Comparison of ENCODE assay signal across 17 mouse cellular contexts in genomic region chr13:55650098-55650497, GRCm38 (mm10). TPM values are rescaled to one million over a fixed set of nuclear protein-coding genes. Genes with fewer than 3 reads are reported as not detected.
DNase-seq lines count a peak whose midpoint lies in the region; ATAC-seq and TF ChIP-seq lines count a peak whose summit lies in the region.
"Had no signal": no experiment of that assay in that cellular context is flagged by ENCODE, and none has a peak within 500 bp of the region (broad histone marks: within the 10 kb centered on the region; RNA-seq: fewer than 3 reads in every experiment).

No protein-coding gene starts in this region.

- TF ChIP-seq EP300 in MEL (IDR thresholded peaks at IDR 0.05; ENCODE audit: low read depth in 1 of 2, low read length in 2 of 2) = no peak

- no peak for TF ChIP-seq RAD21 in MEL (IDR thresholded peaks at IDR 0.05; ENCODE audit: low read depth, low read length)

- no peak for ATAC-seq in kidney, postnatal 0 days (replicated peaks; ENCODE audit: low FRiP score, low read depth)
- ATAC-seq in midbrain, postnatal 0 days (ENCODE audit: low FRiP score) = no peak
- ATAC-seq: activated CD4-positive, CD25-positive, alpha-beta regulatory T cell, adult 4 months; intestine, embryonic 16.5 days had no signal

- TF ChIP-seq POLR2A in MEL (IDR thresholded peaks at IDR 0.05; ENCODE audit: control insufficient read depth in 1 of 2, insufficient read depth in 1 of 2, low read depth in 1 of 2, low read length in 2 of 2, poor library complexity in 1 of 2) = no peak

- H3K9me3 ChIP-seq in kidney, postnatal 0 days (replicated peaks; ENCODE audit: low read length) = no peaks in the 10 kb centered on the region
- H3K9me3 ChIP-seq in midbrain, postnatal 0 days (ENCODE audit: low read length) = no peaks in the 10 kb centered on the region
- H3K9me3 ChIP-seq in midbrain, embryonic 10.5 days (replicated peaks) = no peaks in the 10 kb centered on the region
- no peaks in the 10 kb centered on the region for H3K9me3 ChIP-seq in MEL (replicated peaks; ENCODE audit: insufficient read depth, low read length)
- H3K9me3 ChIP-seq: embryonic facial prominence, embryonic 12.5 days; liver, embryonic 15.5 days; megakaryocyte, embryonic 14.5 days had no signal

- DNase-seq in kidney, postnatal 0 days (ENCODE audit: low spot score) = no peak
- DNase-seq in kidney, postnatal 14 days = no peak
- no peak for DNase-seq in midbrain, postnatal 0 days (ENCODE audit: low spot score)
- no peak for DNase-seq in midbrain, embryonic 10.5 days (ENCODE audit: low spot score)
- no peak for DNase-seq in MEL (ENCODE audit: low read depth, low spot score)
- peak; percentile 8 for DNase-seq in lung, postnatal 10 days
- DNase-seq in B cell, adult 2 months = no peak
- DNase-seq in thymus, postnatal 10 days (ENCODE audit: low spot score in 2 of 2) = no peak
- DNase-seq: adrenal gland, postnatal 36 days; cerebellum, postnatal 14 days; right cerebral cortex, postnatal 14 days; thymus, postnatal 4 days had no signal

- H3K27ac ChIP-seq in kidney, postnatal 0 days = no peak overlapping the region
- H3K27ac ChIP-seq in midbrain, postnatal 0 days (ENCODE audit: low read depth, low read length) = no peak overlapping the region
- H3K27ac ChIP-seq in midbrain, embryonic 10.5 days (replicated peaks) = no peak overlapping the region
- no peak overlapping the region for H3K27ac ChIP-seq in MEL (ENCODE audit: control insufficient read depth, low read depth, low read length)
- H3K27ac ChIP-seq: embryonic facial prominence, embryonic 12.5 days; liver, embryonic 15.5 days had no signal

- H3K79me2 ChIP-seq in MEL (ENCODE audit: control insufficient read depth, insufficient read depth, low read length, poor library complexity) = no peaks in the 10 kb centered on the region; the same call in 1 of the 2 replicates

- peaks cover 80% of the 10 kb centered on the region for H3K36me3 ChIP-seq in kidney, postnatal 0 days (ENCODE audit: insufficient read depth, low read length)
- peaks cover 89% of the 10 kb centered on the region for H3K36me3 ChIP-seq in midbrain, postnatal 0 days (ENCODE audit: insufficient read depth, low read length)
- peaks cover 100% of the 10 kb centered on the region for H3K36me3 ChIP-seq in midbrain, embryonic 10.5 days
- peaks cover 0 to 52% of the 10 kb centered on the region in 2 experiments; a peak in 2 of 4 replicates for H3K36me3 ChIP-seq in MEL (ENCODE audit: control insufficient read depth in 1 of 2, insufficient read depth in 2 of 2, low read length in 2 of 2)

- TF ChIP-seq CTCF in kidney, postnatal 0 days (IDR thresholded peaks at IDR 0.05; ENCODE audit: low read depth) = peak; percentile 44; the same call in 1 of the 2 replicates
- peak; percentile 52 for TF ChIP-seq CTCF in midbrain, postnatal 0 days (IDR thresholded peaks at IDR 0.05)
- TF ChIP-seq CTCF in MEL (IDR thresholded peaks at IDR 0.05 in 2 of 3, conservative IDR thresholded peaks at IDR 0.05 in 1 of 3; ENCODE audit: control insufficient read depth in 1 of 3, insufficient read depth in 1 of 3, low read depth in 2 of 3, low read length in 3 of 3, poor library complexity in 1 of 3, severe bottlenecking in 1 of 3) = peak in 2 of 3 experiments; percentile 28 to 34; a peak in 3 of 6 replicates

- H3K4me1 ChIP-seq in kidney, postnatal 0 days (replicated peaks; ENCODE audit: insufficient read depth, low read length) = no peaks in the 10 kb centered on the region
- H3K4me1 ChIP-seq in midbrain, postnatal 0 days (ENCODE audit: insufficient read depth, low read length) = no peaks in the 10 kb centered on the region
- no peaks in the 10 kb centered on the region for H3K4me1 ChIP-seq in midbrain, embryonic 10.5 days
- no peaks in the 10 kb centered on the region for H3K4me1 ChIP-seq in MEL (ENCODE audit: control insufficient read depth in 1 of 2, insufficient read depth in 2 of 2, low read length in 2 of 2)
- H3K4me1 ChIP-seq: embryonic facial prominence, embryonic 12.5 days; liver, embryonic 15.5 days; megakaryocyte, embryonic 14.5 days had no signal

- H3K4me3 ChIP-seq in kidney, postnatal 0 days (replicated peaks; ENCODE audit: low read depth, low read length) = no peak overlapping the region
- no peak overlapping the region for H3K4me3 ChIP-seq in midbrain, postnatal 0 days (ENCODE audit: low read depth, low read length)
- H3K4me3 ChIP-seq in midbrain, embryonic 10.5 days = no peak overlapping the region
- no peak overlapping the region for H3K4me3 ChIP-seq in MEL (ENCODE audit: control insufficient read depth in 1 of 2, insufficient read depth in 1 of 2, low read depth in 2 of 2, low read length in 2 of 2)
- H3K4me3 ChIP-seq: embryonic facial prominence, embryonic 12.5 days; liver, embryonic 15.5 days; megakaryocyte, embryonic 14.5 days had no signal

- H3K27me3 ChIP-seq in kidney, postnatal 0 days (ENCODE audit: insufficient read depth, low read length) = no peaks in the 10 kb centered on the region
- H3K27me3 ChIP-seq in midbrain, postnatal 0 days (ENCODE audit: insufficient read depth, low read length) = no peaks in the 10 kb centered on the region
- no peaks in the 10 kb centered on the region for H3K27me3 ChIP-seq in midbrain, embryonic 10.5 days (ENCODE audit: low read depth, poor library complexity, severe bottlenecking)
- no peaks in the 10 kb centered on the region for H3K27me3 ChIP-seq in MEL (ENCODE audit: control insufficient read depth in 1 of 2, insufficient read depth in 2 of 2, low read length in 2 of 2)
- H3K27me3 ChIP-seq: embryonic facial prominence, embryonic 12.5 days; liver, embryonic 15.5 days; megakaryocyte, embryonic 14.5 days had no signal

- H3K4me2 ChIP-seq in kidney, postnatal 0 days (ENCODE audit: low read length) = no peak overlapping the region
- H3K4me2 ChIP-seq in midbrain, postnatal 0 days (ENCODE audit: low read depth, low read length, poor library complexity, severe bottlenecking) = no peak overlapping the region
- H3K4me2 ChIP-seq: embryonic facial prominence, embryonic 12.5 days; liver, embryonic 15.5 days had no signal

- no peak overlapping the region for H3K9ac ChIP-seq in kidney, postnatal 0 days (ENCODE audit: low read depth, low read length)
- H3K9ac ChIP-seq in midbrain, postnatal 0 days (replicated peaks; ENCODE audit: low read length, poor library complexity, severe bottlenecking) = no peak overlapping the region
- H3K9ac ChIP-seq in MEL (ENCODE audit: control insufficient read depth, low read depth, low read length, poor library complexity, severe bottlenecking) = no peak overlapping the region
- H3K9ac ChIP-seq: embryonic facial prominence, embryonic 12.5 days; liver, embryonic 15.5 days had no signal

- WGBS in kidney, postnatal 0 days = 87% methylated on average over 12 of the region's 12 CpGs
- WGBS in midbrain, postnatal 0 days = 92% methylated on average over 12 of the region's 12 CpGs
- 88% methylated on average over 12 of the region's 12 CpGs for WGBS in midbrain, embryonic 10.5 days

TF ChIP-seq in MEL, 35 proteins besides CTCF, POLR2A, EP300 and RAD21 (continues in another document):
- TF ChIP-seq GATA1 (IDR thresholded peaks at IDR 0.05; ENCODE audit: low read depth, low read length) = no peak
- TF ChIP-seq GABPA (IDR thresholded peaks at IDR 0.05; ENCODE audit: low read depth, low read length) = no peak
- no peak for TF ChIP-seq ZMIZ1 (IDR thresholded peaks at IDR 0.05; ENCODE audit: low read depth, low read length)
- TF ChIP-seq TAL1 (IDR thresholded peaks at IDR 0.05; ENCODE audit: low read length) = no peak
- no peak for TF ChIP-seq BHLHE40 (IDR thresholded peaks at IDR 0.05; ENCODE audit: borderline replicate concordance, low read depth, low read length)
- TF ChIP-seq POLR2AphosphoS2 (IDR thresholded peaks at IDR 0.05; ENCODE audit: low read length) = no peak
- no peak for TF ChIP-seq MAFK (IDR thresholded peaks at IDR 0.05; ENCODE audit: borderline replicate concordance, low read depth, low read length)

RNA-seq across cellular contexts. Expression of gene Ddx46, which starts 15.3 kb away (rescaled TPM):
- 27.4 and 28.3 TPM in 2 replicates for polyA plus RNA-seq in kidney, postnatal 0 days (2015; fragmentation: Nextera tagmentation; extraction: Ambion mirVana)
- 22.3 and 29.8 TPM in 2 replicates for total RNA-seq in midbrain, postnatal 0 days (2014; rRNA removed)
- polyA plus RNA-seq in midbrain, postnatal 0 days (2015; fragmentation: Nextera tagmentation; extraction: Ambion mirVana) = 20.4 and 21.9 TPM in 2 replicates
- 37.3 and 41.4 TPM in 2 replicates for polyA plus RNA-seq in midbrain, embryonic 10.5 days (2016; fragmentation: Nextera tagmentation; extraction: Ambion mirVana)
- 52.8 and 58.3 TPM in 2 replicates for total RNA-seq in MEL (2012; rRNA removed)
- polyA plus RNA-seq in MEL (2012; ENCODE audit: insufficient read depth in 1 of 2, insufficient read length in 2 of 2, low read depth in 1 of 2, low replicate concordance in 2 of 2, missing spikeins in 1 of 2) = 100 to 1,000 TPM in 1 of 2 experiments, 10 to 100 TPM in 1; 89.5 to 122 TPM

RNA-seq across cellular contexts. Expression of gene Caml, which starts 27.3 kb away (rescaled TPM):
- 50.6 and 53.0 TPM in 2 replicates for polyA plus RNA-seq in kidney, postnatal 0 days (2015; fragmentation: Nextera tagmentation; extraction: Ambion mirVana)
- 90.6 and 101 TPM in 2 replicates for total RNA-seq in midbrain, postnatal 0 days (2014; rRNA removed)
- 113 and 114 TPM in 2 replicates for polyA plus RNA-seq in midbrain, postnatal 0 days (2015; fragmentation: Nextera tagmentation; extraction: Ambion mirVana)
- polyA plus RNA-seq in midbrain, embryonic 10.5 days (2016; fragmentation: Nextera tagmentation; extraction: Ambion mirVana) = 59.1 and 60.8 TPM in 2 replicates
- total RNA-seq in MEL (2012; rRNA removed) = 33.5 and 42.5 TPM in 2 replicates
- polyA plus RNA-seq in MEL (2012; ENCODE audit: insufficient read depth in 1 of 2, insufficient read length in 2 of 2, low read depth in 1 of 2, low replicate concordance in 2 of 2, missing spikeins in 1 of 2) = 10 to 100 TPM in 1 of 2 experiments, not detected in 1; 47.1 TPM

RNA-seq across cellular contexts. Expression of gene B230219D22Rik, which starts 42.8 kb away (rescaled TPM):
- polyA plus RNA-seq in kidney, postnatal 0 days (2015; fragmentation: Nextera tagmentation; extraction: Ambion mirVana) = 40.7 and 41.2 TPM in 2 replicates
- total RNA-seq in midbrain, postnatal 0 days (2014; rRNA removed) = 164 and 177 TPM in 2 replicates
- 58.4 and 62.8 TPM in 2 replicates for polyA plus RNA-seq in midbrain, postnatal 0 days (2015; fragmentation: Nextera tagmentation; extraction: Ambion mirVana)
- polyA plus RNA-seq in midbrain, embryonic 10.5 days (2016; fragmentation: Nextera tagmentation; extraction: Ambion mirVana) = 48.3 and 52.1 TPM in 2 replicates
- 16.2 and 20.4 TPM in 2 replicates for total RNA-seq in MEL (2012; rRNA removed)
- polyA plus RNA-seq in MEL (2012; ENCODE audit: insufficient read depth in 1 of 2, insufficient read length in 2 of 2, low read depth in 1 of 2, low replicate concordance in 2 of 2, missing spikeins in 1 of 2) = 100 to 1,000 TPM in 1 of 2 experiments, 10 to 100 TPM in 1; 30.0 to 145 TPM

RNA-seq across cellular contexts. Expression of gene B4galt7, which starts 50.4 kb away (rescaled TPM):
- 20.1 and 22.8 TPM in 2 replicates for polyA plus RNA-seq in kidney, postnatal 0 days (2015; fragmentation: Nextera tagmentation; extraction: Ambion mirVana)
- total RNA-seq in midbrain, postnatal 0 days (2014; rRNA removed) = 62.6 and 67.7 TPM in 2 replicates
- polyA plus RNA-seq in midbrain, postnatal 0 days (2015; fragmentation: Nextera tagmentation; extraction: Ambion mirVana) = 50.1 and 55.1 TPM in 2 replicates
- 30.5 and 37.6 TPM in 2 replicates for polyA plus RNA-seq in midbrain, embryonic 10.5 days (2016; fragmentation: Nextera tagmentation; extraction: Ambion mirVana)
- total RNA-seq in MEL (2012; rRNA removed) = 15.0 and 18.0 TPM in 2 replicates
- 10 to 100 TPM in 1 of 2 experiments, not detected in 1; 19.9 TPM for polyA plus RNA-seq in MEL (2012; ENCODE audit: insufficient read depth in 1 of 2, insufficient read length in 2 of 2, low read depth in 1 of 2, low replicate concordance in 2 of 2, missing spikeins in 1 of 2)
